Mouse (Mus musculus) neural tube, embryonic 15.5 days (tissue): Measurements from ENCODE around the gene Bola2. TPM values are rescaled to one million over a fixed set of nuclear protein-coding genes. Genes with fewer than 3 reads are reported as not detected.

Source experiments
- ATAC-seq: fragments of 200-750 bp; cut with Nextera tagmentation; 2 replicates; pipeline ENCODE4 v1.8.0; 2017; ENCODE audit warnings: mild to moderate bottlenecking, moderate TSS enrichment, moderate library complexity; ENCODE audit not compliant: low FRiP score
- H3K27ac ChIP-seq: fragments of 300-500 bp; sonication (generic); replicated peaks from 2 replicates; pipeline ENCODE4 v1.5.1; 2015; ENCODE audit warnings: mild to moderate bottlenecking, inconsistent platforms
- H3K27me3 ChIP-seq: fragments of 300-500 bp; sonication (generic); replicated peaks from 2 replicates; pipeline ENCODE4 v1.6.1; 2015; ENCODE audit warnings: inconsistent platforms
- H3K36me3 ChIP-seq: fragments of 300-500 bp; sonication (generic); 2 replicates; pipeline ENCODE4 v1.6.1; 2015; ENCODE audit warnings: inconsistent platforms
- H3K4me1 ChIP-seq: fragments of 300-500 bp; sonication (generic); 2 replicates; pipeline ENCODE4 v1.6.1; 2015; ENCODE audit warnings: inconsistent platforms
- H3K4me2 ChIP-seq: fragments of 300-500 bp; sonication (generic); 2 replicates; pipeline ENCODE4 v1.6.1; 2015; ENCODE audit warnings: inconsistent platforms, mild to moderate bottlenecking, moderate library complexity
- H3K4me3 ChIP-seq: fragments of 300-500 bp; sonication (generic); replicated peaks from 2 replicates; pipeline ENCODE4 v1.5.1; 2015; ENCODE audit warnings: mild to moderate bottlenecking, inconsistent platforms
- H3K9ac ChIP-seq: fragments of 300-500 bp; sonication (generic); replicated peaks from 2 replicates; pipeline ENCODE4 v1.6.1; 2015; ENCODE audit warnings: mild to moderate bottlenecking, inconsistent platforms
- H3K9me3 ChIP-seq: fragments of 300-500 bp; sonication (generic); replicated peaks from 2 replicates; pipeline ENCODE4 v1.6.1; 2016; ENCODE audit warnings: inconsistent platforms
- WGBS: fragments of 180-500 bp; shearing (Covaris S2); methylation state at CpG from one replicate; pipeline ENCODE4 v1.1.7; 2015; ENCODE audit warnings: mixed read lengths; 5-methylcytosine and 5-hydroxymethylcytosine counted together
- polyA plus RNA-seq: library from polyadenylated mRNA; unstranded; fragments of >200 nt; fragmentation: Nextera tagmentation; extraction: Ambion mirVana; gene quantifications from 2 replicates; pipeline ENCODE4 v1.2.1, GENCODE M21; 2015

The Bola2 gene
- 131 and 154 TPM in 2 replicates for polyA plus RNA-seq

DNA sequence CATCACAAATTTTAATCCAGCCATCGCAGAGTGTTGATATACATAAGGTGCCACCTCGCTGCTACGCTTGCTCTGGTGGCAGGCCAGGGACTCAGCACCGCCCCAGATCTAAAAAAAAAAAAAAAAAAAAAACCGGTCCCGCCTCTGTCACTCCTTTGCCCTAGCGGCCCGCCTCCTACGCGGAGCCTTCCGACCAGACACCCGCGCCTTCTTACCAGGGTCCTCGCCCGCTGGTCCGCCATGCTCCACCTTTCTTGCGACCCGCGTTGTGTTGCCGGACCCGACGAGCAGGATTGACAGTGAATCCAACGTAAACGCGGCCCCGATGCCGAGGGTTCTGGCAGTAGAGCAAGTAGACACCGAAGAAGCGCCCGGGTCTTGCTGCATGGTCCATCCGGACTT, at the start of gene Bola2:
TSS of gene Bola2 (plus strand) at position 192 of the 402 bp plus-strand sequence.
- WGBS = under 1% methylated on average over 31 of the region's 31 CpGs
- Histone ChIP-seq H3K9ac (peak within 1 kb of the TSS; percentile 97), H3K9me3 (no peaks in the 10 kb centered on the region), H3K4me2 (peak within 1 kb of the TSS; percentile 95), H3K27ac (peak within 1 kb of the TSS; percentile 97), H3K27me3 (no peaks in the 10 kb centered on the region), H3K4me1 (peaks cover 45% of the 10 kb centered on the region), H3K36me3 (peaks cover 43% of the 10 kb centered on the region), H3K4me3 (peak within 1 kb of the TSS; percentile 88)
- peak; percentile 49 for ATAC-seq

DNA sequence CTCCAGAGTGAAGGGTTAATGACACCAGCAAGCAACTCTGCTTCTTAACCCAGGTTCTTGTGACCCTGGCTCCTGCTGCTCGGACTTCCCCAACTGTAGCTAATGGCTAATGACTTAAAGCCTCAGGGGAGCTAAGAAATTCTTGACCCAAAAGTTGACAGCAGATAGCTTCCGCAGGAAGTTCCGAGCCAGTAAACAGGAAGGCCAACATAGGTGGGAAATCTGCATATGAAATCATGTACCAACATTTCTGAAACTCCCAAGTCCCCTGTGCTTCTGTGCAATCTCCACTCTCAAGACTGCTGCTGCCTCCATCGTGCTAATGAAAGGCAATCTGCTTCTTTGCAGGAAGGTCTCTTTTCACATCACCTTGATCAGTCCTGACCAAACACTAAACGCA, 49.5 kb upstream of the Bola2 start:
- H3K9me3 ChIP-seq = no peaks in the 10 kb centered on the region
- H3K4me2 ChIP-seq = no peak overlapping the region
- no peaks in the 10 kb centered on the region for H3K27me3 ChIP-seq
- no peak for ATAC-seq
- peaks cover 21% of the 10 kb centered on the region for H3K4me1 ChIP-seq
- 53% methylated on average over 5 of the region's 5 CpGs for WGBS
- H3K27ac ChIP-seq = no peak overlapping the region
- no peak overlapping the region for H3K9ac ChIP-seq
- no peaks in the 10 kb centered on the region for H3K36me3 ChIP-seq
- no peak overlapping the region for H3K4me3 ChIP-seq

DNA sequence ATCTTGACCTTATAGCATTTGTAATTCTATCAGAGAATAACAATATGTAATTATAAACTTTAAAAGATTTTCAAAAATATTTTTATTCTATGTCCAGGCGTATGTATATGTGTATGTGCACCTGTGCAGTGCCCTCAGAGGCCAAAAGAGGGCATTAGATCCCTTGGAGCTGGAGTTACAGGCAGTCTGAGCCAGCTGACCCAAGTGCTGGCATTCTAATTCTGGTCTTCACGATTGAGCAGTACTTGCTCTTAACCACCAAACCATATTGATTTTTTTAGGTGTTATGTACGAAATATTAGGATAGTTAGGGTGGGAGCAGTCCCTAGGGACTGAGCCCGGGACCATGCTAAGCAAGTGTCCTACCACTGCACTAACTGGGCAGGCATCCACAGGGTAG, 46.7 kb upstream of the Bola2 start:
- peak overlapping the region; percentile 96 for H3K27ac ChIP-seq
- peak overlapping the region; percentile 60 for H3K4me3 ChIP-seq
- no peak for ATAC-seq
- peak overlapping the region; percentile 79 for H3K4me2 ChIP-seq
- 83% methylated on average over 4 of the region's 4 CpGs for WGBS
- no peaks in the 10 kb centered on the region for H3K9me3 ChIP-seq
- no peaks in the 10 kb centered on the region for H3K36me3 ChIP-seq
- H3K9ac ChIP-seq = no peak overlapping the region
- H3K4me1 ChIP-seq = peaks cover 21% of the 10 kb centered on the region
- H3K27me3 ChIP-seq = no peaks in the 10 kb centered on the region

DNA sequence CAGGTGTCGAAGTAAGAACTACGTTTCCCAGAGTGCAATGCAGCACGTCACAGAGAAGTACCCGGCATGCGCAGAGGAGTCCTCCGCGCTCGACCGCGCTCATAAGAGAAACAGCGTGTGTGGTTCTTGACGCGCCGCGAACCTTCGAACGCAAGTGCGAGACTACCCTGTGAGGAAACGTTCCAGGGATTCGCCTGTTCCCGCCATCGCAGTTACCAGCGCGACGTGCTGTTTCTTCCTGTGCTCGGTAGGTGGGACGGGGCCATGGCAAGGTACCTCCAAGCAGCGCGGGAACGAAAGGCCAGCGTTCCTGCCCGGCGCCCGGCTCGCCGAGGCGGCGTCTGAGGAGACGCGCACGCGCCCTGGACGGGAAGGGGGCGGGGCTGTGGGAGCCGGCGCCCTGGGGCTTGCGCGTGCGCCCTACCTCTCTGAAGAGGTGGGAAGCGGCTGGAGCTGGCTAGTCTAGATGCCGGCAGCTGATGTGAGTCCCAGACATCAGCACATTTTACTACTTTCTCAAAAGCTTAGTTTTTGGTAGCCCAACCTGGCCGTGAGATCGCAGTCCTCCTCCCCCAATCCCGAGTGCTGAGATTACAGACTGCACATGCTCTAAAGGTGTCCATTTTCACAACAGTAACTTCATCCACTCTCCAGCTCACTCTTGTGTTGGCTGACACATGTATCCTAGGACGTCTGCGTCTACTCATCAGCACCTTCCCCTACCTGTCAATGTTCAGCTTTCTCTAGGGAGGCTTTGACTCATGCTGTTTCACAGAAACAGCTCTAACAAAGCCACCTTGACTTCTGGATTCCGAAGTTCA, 45.8 kb upstream of the Bola2 start, which contains the start of gene Sgf29:
TSS of gene Sgf29 (plus strand) at position 79 of the 821 bp plus-strand sequence.
- WGBS = 2% methylated on average over 57 of the region's 57 CpGs
- peak within 1 kb of the TSS; percentile 79 for H3K4me2 ChIP-seq
- peak within 1 kb of the TSS; percentile 74 for H3K9ac ChIP-seq
- no peaks in the 10 kb centered on the region for H3K9me3 ChIP-seq
- H3K4me1 ChIP-seq = peaks cover 21% of the 10 kb centered on the region
- H3K4me3 ChIP-seq = peak within 1 kb of the TSS; percentile 60
- H3K27ac ChIP-seq = peak within 1 kb of the TSS; percentile 96
- no peaks in the 10 kb centered on the region for H3K27me3 ChIP-seq
- peak; percentile 99 for ATAC-seq
- no peaks in the 10 kb centered on the region for H3K36me3 ChIP-seq

DNA sequence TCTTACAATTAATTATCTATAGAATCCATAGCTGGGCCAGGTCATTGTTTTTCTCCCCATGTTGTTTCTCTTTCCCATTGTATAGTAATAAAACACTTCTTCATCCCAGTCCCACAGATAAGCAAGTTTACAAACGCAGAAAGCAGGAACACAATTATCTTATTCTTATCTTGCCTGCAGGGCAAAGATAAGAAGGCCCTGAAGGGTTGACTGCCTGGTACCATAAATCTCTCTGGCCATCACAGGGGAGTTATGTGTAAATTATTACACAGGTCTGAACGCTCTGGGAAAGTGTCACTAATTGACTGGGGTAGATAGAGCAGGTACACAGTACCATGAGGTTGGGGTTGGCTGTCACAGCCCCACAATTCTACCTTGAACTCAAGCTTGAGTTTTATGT, 44.3 kb upstream of the Bola2 start:
- no peaks in the 10 kb centered on the region for H3K9me3 ChIP-seq
- H3K36me3 ChIP-seq = no peaks in the 10 kb centered on the region
- no peak overlapping the region for H3K4me2 ChIP-seq
- H3K4me1 ChIP-seq = peaks cover 17% of the 10 kb centered on the region
- WGBS = 73% methylated on average over 2 of the region's 2 CpGs
- H3K9ac ChIP-seq = no peak overlapping the region
- no peak overlapping the region for H3K4me3 ChIP-seq
- no peak overlapping the region for H3K27ac ChIP-seq
- ATAC-seq = no peak
- H3K27me3 ChIP-seq = no peaks in the 10 kb centered on the region

GRCm38 (mm10) chr7:126653991-126654390, 41.2 kb upstream of the Bola2 start:
- Histone ChIP-seq H3K27me3 (no peaks in the 10 kb centered on the region), H3K9me3 (no peaks in the 10 kb centered on the region), H3K36me3 (no peaks in the 10 kb centered on the region), H3K4me2 (no peak overlapping the region), H3K4me3 (no peak overlapping the region), H3K9ac (no peak overlapping the region), H3K4me1 (peaks cover 11% of the 10 kb centered on the region), H3K27ac (no peak overlapping the region)
- no peak for ATAC-seq
- 66% methylated on average over 2 of the region's 2 CpGs for WGBS

GRCm38 (mm10) chr7:126655695-126656094, 39.5 kb upstream of the Bola2 start:
- ATAC-seq = no peak
- H3K4me2 ChIP-seq = no peak overlapping the region
- H3K27me3 ChIP-seq = no peaks in the 10 kb centered on the region
- no peak overlapping the region for H3K9ac ChIP-seq
- WGBS = 95% methylated on average over 3 of the region's 3 CpGs
- H3K27ac ChIP-seq = no peak overlapping the region
- H3K9me3 ChIP-seq = no peaks in the 10 kb centered on the region
- no peak overlapping the region for H3K4me3 ChIP-seq
- H3K4me1 ChIP-seq = no peaks in the 10 kb centered on the region; the same call in 1 of the 2 replicates
- no peaks in the 10 kb centered on the region for H3K36me3 ChIP-seq

GRCm38 (mm10) chr7:126657522-126657921, 37.7 kb upstream of the Bola2 start:
- Histone ChIP-seq H3K9ac (no peak overlapping the region), H3K36me3 (peaks cover 3% of the 10 kb centered on the region; the same call in 1 of the 2 replicates), H3K9me3 (no peaks in the 10 kb centered on the region), H3K27ac (peak overlapping the region; percentile 48), H3K4me1 (no peaks in the 10 kb centered on the region; the same call in 1 of the 2 replicates), H3K4me2 (no peak overlapping the region), H3K27me3 (no peaks in the 10 kb centered on the region), H3K4me3 (no peak overlapping the region)
- 49% methylated on average over 1 of the region's 1 CpGs for WGBS
- 0 out of 2 replicates have a peak, but pooled peaks have one; percentile 50 for ATAC-seq

GRCm38 (mm10) chr7:126659771-126660170, 35.4 kb upstream of the Bola2 start:
- H3K4me2 ChIP-seq = no peak overlapping the region
- no peaks in the 10 kb centered on the region for H3K9me3 ChIP-seq
- H3K9ac ChIP-seq = no peak overlapping the region
- H3K27ac ChIP-seq = no peak overlapping the region
- WGBS = 81% methylated on average over 3 of the region's 3 CpGs
- no peaks in the 10 kb centered on the region; the same call in 1 of the 2 replicates for H3K4me1 ChIP-seq
- H3K27me3 ChIP-seq = no peaks in the 10 kb centered on the region
- no peak for ATAC-seq
- H3K4me3 ChIP-seq = no peak overlapping the region
- H3K36me3 ChIP-seq = peaks cover 10% of the 10 kb centered on the region

GRCm38 (mm10) chr7:126663646-126664045, 31.6 kb upstream of the Bola2 start:
- Histone ChIP-seq H3K4me1 (no peaks in the 10 kb centered on the region), H3K4me3 (no peak overlapping the region), H3K9me3 (no peaks in the 10 kb centered on the region), H3K36me3 (peaks cover 35% of the 10 kb centered on the region), H3K27ac (no peak overlapping the region), H3K9ac (no peak overlapping the region), H3K27me3 (no peaks in the 10 kb centered on the region), H3K4me2 (no peak overlapping the region)
- ATAC-seq = no peak
- WGBS = 81% methylated on average over 8 of the region's 8 CpGs

DNA sequence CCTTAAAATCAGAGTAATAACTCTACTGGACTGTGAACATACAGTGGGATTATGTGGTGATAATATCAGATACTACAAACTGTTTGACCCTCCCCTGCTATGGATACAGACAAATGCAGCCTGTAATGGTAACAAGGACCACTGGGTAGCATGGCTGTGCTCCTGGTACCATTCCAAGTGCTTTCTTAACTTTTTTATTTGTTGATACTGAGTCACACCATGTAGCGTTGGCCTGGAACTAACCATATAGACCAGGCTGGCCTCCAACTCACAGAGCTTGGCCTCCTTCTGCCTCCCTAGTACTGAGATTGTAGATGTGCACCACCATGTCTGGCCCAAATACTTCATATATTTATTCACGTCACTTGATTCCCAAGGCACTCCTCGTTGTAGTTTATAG, 29.9 kb upstream of the Bola2 start:
- Histone ChIP-seq H3K4me2 (no peak overlapping the region), H3K9me3 (no peaks in the 10 kb centered on the region), H3K9ac (no peak overlapping the region), H3K4me3 (no peak overlapping the region), H3K27ac (no peak overlapping the region), H3K36me3 (peaks cover 40% of the 10 kb centered on the region), H3K27me3 (no peaks in the 10 kb centered on the region), H3K4me1 (no peaks in the 10 kb centered on the region)
- ATAC-seq = no peak
- WGBS = 90% methylated on average over 3 of the region's 3 CpGs

DNA sequence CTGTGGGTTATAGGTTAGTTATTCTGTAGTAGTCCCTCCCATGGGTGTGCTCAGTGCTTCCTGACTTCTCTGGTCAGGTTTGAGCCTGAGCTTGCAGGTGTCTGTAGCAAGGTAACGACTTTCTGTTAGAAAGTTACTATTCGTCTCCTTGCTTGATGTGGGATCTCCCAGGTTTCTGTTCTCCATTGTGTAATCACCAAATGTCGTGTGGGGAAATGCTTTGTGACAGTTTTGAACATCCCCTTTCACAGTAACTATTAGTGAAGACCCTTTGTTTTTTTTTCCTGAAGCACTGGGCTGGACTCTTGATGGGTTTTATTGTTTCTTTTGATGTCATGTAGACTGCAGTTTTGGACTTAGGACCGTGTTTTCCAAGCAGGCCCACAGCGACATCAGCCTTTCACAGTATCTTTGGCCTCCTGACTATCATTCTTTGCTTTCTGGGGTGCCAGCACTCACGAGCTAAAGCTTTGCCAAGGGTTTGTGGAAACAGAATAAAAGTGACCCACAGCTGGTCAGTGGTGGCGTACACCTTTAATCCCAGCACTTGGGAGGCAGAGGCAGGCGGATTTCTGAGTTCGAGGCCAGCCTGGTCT, 27.6 kb upstream of the Bola2 start:
- H3K27me3 ChIP-seq = no peaks in the 10 kb centered on the region
- peaks cover 55% of the 10 kb centered on the region for H3K36me3 ChIP-seq
- no peaks in the 10 kb centered on the region for H3K4me1 ChIP-seq
- no peak overlapping the region for H3K4me2 ChIP-seq
- no peak overlapping the region for H3K9ac ChIP-seq
- WGBS = 81% methylated on average over 9 of the region's 9 CpGs
- no peaks in the 10 kb centered on the region for H3K9me3 ChIP-seq
- no peak for ATAC-seq
- H3K4me3 ChIP-seq = no peak overlapping the region
- H3K27ac ChIP-seq = no peak overlapping the region
